Mouse (Mus musculus) mature B cell (primary cell): ENCODE measurements around the gene Ear14.

ENCODE experiments used
- in situ Hi-C: fragments of 300-500 bp; cut with MboI; formaldehyde crosslinking; loops from 2 replicates; pipeline ENCODE4 v1.14.3; 2019

The Ear14 gene

GRCm38 (mm10) chr14:51252206-51252605 lies 49.0 kb downstream of the Ear14 start:
- in situ Hi-C loops: loop anchor here (25.0 kb wide), 1 partner anchor 465 kb away; the partner anchor contains the start of gene Ttc5

- in situ Hi-C loops: loop anchor here (25.0 kb wide), 1 partner anchor 466 kb away; the partner anchor contains the start of gene Ttc5
Observed at GRCm38 (mm10) chr14:51253569-51253968, 50.4 kb downstream of the Ear14 start.
